Mouse (Mus musculus) midbrain, embryonic 15.5 days (tissue): ENCODE results near the gene Glo1. TPM values are rescaled to one million over a fixed set of nuclear protein-coding genes. Genes with fewer than 3 reads are reported as not detected.
A peak's percentile ranks its signal among the peaks of the same experiment; 100 is the strongest.

Experiments
- ATAC-seq: fragments of 200-750 bp; cut with Nextera tagmentation; replicated peaks from 2 replicates; pipeline ENCODE4 v1.8.0; 2017; ENCODE audit warnings: moderate TSS enrichment
- H3K27ac ChIP-seq: fragments of 300-500 bp; sonication (generic); 2 replicates; pipeline ENCODE4 v1.5.1; 2015; ENCODE audit warnings: mild to moderate bottlenecking, inconsistent platforms
- H3K27me3 ChIP-seq: fragments of 300-500 bp; sonication (generic); replicated peaks from 2 replicates; pipeline ENCODE4 v1.6.1; 2015; ENCODE audit warnings: inconsistent platforms
- H3K36me3 ChIP-seq: fragments of 300-500 bp; sonication (generic); replicated peaks from 2 replicates; pipeline ENCODE4 v1.6.1; 2015; ENCODE audit warnings: inconsistent platforms
- H3K4me1 ChIP-seq: fragments of 300-500 bp; sonication (generic); 2 replicates; pipeline ENCODE4 v1.6.1; 2015; ENCODE audit warnings: inconsistent platforms
- H3K4me2 ChIP-seq: fragments of 300-500 bp; sonication (generic); 2 replicates; pipeline ENCODE4 v1.6.1; 2015; ENCODE audit warnings: inconsistent platforms, mild to moderate bottlenecking, moderate library complexity
- H3K4me3 ChIP-seq: fragments of 300-500 bp; sonication (generic); 2 replicates; pipeline ENCODE4 v1.5.1; 2015; ENCODE audit warnings: mild to moderate bottlenecking, inconsistent platforms
- H3K9ac ChIP-seq: fragments of 300-500 bp; sonication (generic); 2 replicates; pipeline ENCODE4 v1.6.1; 2015; ENCODE audit warnings: mild to moderate bottlenecking, inconsistent platforms
- H3K9me3 ChIP-seq: fragments of 300-500 bp; sonication (generic); 2 replicates; pipeline ENCODE4 v1.6.1; 2016; ENCODE audit warnings: inconsistent platforms
- WGBS: fragments of 180-500 bp; shearing (Covaris S2); methylation state at CpG from one replicate; pipeline ENCODE4 v1.1.7; 2015; ENCODE audit warnings: mixed read lengths; 5-methylcytosine and 5-hydroxymethylcytosine counted together
- polyA plus RNA-seq: library from polyadenylated mRNA; unstranded; fragments of >200 nt; fragmentation: Nextera tagmentation; extraction: Ambion mirVana; gene quantifications from 2 replicates; pipeline ENCODE4 v1.2.1, GENCODE M21; 2015

Gene Glo1
- polyA plus RNA-seq, 1 experiment from 2014 or later: 128 TPM

- H3K27me3 ChIP-seq: no peaks in the 10 kb centered on the region
- ATAC-seq: no peak
- no peaks in the 10 kb centered on the region for H3K9me3 ChIP-seq
- H3K27ac ChIP-seq: no peak overlapping the region
- H3K36me3 ChIP-seq: peaks cover 12% of the 10 kb centered on the region; the same call in 1 of the 2 replicates
- no peak overlapping the region for H3K4me3 ChIP-seq
- H3K4me2 ChIP-seq: no peak overlapping the region
- H3K4me1 ChIP-seq: peaks cover 15% of the 10 kb centered on the region
- 36% methylated on average over 5 of the region's 5 CpGs for WGBS
- no peak overlapping the region for H3K9ac ChIP-seq
Observed at GRCm38 (mm10) chr17:30594407-30594806, 32.3 kb downstream of the Glo1 start.

DNA sequence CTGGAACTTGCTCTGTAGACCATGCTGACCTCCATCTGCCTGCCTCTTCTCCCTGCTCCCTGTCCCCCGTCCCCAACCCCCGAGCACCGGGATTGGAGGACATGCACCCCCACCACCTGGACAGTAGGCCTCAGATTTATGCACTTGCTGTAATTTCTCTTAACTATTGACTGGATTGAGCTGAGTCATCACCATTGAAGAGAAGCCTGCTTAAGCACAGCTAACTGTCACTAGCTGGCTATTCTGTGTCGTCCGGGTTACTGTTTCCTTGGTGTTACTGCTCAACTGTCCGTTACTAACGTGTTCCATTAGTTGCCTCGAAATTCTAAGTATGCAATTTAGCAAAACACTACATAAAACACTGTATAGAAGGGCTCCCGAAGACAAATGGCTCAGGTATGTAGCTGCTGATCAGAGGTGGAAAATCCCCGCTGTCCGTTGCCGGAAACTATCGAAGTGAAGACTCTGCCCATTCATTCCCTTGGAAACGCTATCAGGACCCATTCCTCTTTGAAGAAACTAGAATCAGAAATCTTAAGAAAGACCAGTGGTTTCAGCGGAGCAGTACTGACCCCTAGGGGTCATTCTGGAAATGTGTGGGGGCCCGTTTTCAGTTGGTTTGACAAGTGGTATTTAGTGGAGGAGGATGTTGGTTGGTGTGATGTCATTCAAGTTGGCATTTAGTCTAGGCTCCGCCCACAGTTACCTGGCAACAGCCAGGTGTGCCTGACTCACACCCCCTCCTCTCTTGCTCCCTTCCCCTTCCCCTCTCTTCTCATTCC lies 36.1 kb downstream of the Glo1 start:
- Histone ChIP-seq H3K4me3 (0 out of 2 replicates have a peak overlapping the region, but pooled peaks have one; percentile 6), H3K36me3 (0 out of 2 replicates have a peak, but pooled peaks cover 6% of the 10 kb centered on the region), H3K4me1 (peaks cover 15% of the 10 kb centered on the region), H3K27me3 (no peaks in the 10 kb centered on the region), H3K9ac (no peak overlapping the region), H3K4me2 (no peak overlapping the region), H3K9me3 (no peaks in the 10 kb centered on the region), H3K27ac (0 out of 2 replicates have a peak overlapping the region, but pooled peaks have one; percentile 45)
- ATAC-seq: peak; percentile 52
- WGBS: 36% methylated on average over 17 of the region's 17 CpGs

GRCm38 (mm10) chr17:30583258-30584001 lies 43.2 kb downstream of the Glo1 start:
- no peaks in the 10 kb centered on the region for H3K9me3 ChIP-seq
- no peak overlapping the region for H3K9ac ChIP-seq
- ATAC-seq: no peak
- WGBS: 85% methylated on average over 2 of the region's 2 CpGs
- H3K27ac ChIP-seq: no peak overlapping the region
- H3K4me3 ChIP-seq: no peak overlapping the region
- H3K36me3 ChIP-seq: no peaks in the 10 kb centered on the region
- H3K4me2 ChIP-seq: no peak overlapping the region
- H3K27me3 ChIP-seq: no peaks in the 10 kb centered on the region
- no peaks in the 10 kb centered on the region for H3K4me1 ChIP-seq

DNA sequence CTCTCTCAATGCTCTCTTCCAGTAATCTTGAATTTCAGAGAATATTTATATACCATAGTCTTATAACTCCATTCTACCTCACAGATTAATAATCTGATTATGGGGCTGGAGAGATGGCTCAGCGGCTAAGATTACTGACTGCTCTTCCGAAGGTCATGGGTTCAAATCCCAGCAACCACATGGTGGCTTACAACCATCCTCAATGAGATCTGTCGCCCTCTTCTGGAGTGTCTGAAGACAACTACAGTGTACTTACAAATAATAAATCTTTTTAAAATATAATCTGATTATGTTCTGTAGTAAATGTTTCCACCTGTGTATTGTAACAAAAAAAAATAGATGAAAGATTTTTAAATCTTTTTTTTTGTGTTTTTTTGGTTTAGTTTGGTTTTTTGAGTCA lies 44.4 kb downstream of the Glo1 start:
- WGBS: 84% methylated on average over 3 of the region's 3 CpGs
- Histone ChIP-seq H3K9ac (no peak overlapping the region), H3K9me3 (no peaks in the 10 kb centered on the region), H3K4me2 (no peak overlapping the region), H3K27me3 (no peaks in the 10 kb centered on the region), H3K4me1 (peaks cover 5% of the 10 kb centered on the region; the same call in 1 of the 2 replicates), H3K27ac (no peak overlapping the region), H3K4me3 (no peak overlapping the region), H3K36me3 (no peaks in the 10 kb centered on the region)
- no peak for ATAC-seq

DNA sequence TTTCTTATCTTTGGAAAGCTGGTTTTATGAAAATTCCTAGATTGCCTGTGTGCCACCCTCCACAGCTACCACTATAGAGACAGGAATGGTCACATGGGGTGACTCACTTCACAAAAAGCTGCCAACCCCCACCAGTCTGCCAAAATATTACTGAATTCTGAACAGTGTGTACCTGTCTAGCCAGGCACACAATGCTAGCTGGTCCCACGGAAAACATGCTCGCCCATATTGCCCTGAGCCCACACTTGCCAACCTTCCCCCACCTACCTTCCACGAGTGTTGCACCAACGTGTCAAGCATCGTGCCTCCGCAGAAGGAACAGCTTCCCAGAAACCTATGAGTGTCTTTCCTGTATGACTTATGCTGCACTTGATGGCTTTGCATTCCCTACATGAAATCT lies 45.5 kb downstream of the Glo1 start:
- Histone ChIP-seq H3K9ac (no peak overlapping the region), H3K27ac (no peak overlapping the region), H3K4me1 (peaks cover 10% of the 10 kb centered on the region), H3K27me3 (no peaks in the 10 kb centered on the region), H3K9me3 (no peaks in the 10 kb centered on the region), H3K4me2 (no peak overlapping the region), H3K36me3 (no peaks in the 10 kb centered on the region), H3K4me3 (no peak overlapping the region)
- 89% methylated on average over 6 of the region's 6 CpGs for WGBS
- no peak for ATAC-seq

DNA sequence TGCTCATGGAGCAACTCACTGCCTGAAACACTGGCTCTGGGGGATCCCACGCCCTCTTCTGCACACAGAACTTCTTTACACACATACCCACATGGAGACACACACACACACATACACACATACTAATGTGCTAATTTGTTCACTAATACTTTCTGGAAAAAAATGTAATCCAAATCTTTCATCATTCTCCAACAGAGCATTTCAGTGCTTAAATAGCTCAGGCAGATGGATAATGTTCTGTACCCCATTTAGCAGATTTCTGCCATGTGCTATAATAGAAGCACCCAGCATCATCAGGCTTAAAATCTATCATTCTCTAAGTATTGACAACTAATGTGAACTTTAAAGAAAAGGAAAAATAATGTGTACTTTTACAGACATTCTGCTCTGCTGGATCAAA lies 45.9 kb downstream of the Glo1 start:
- no peak overlapping the region for H3K4me3 ChIP-seq
- ATAC-seq: no peak
- H3K9ac ChIP-seq: no peak overlapping the region
- H3K27me3 ChIP-seq: no peaks in the 10 kb centered on the region
- H3K4me1 ChIP-seq: peaks cover 10% of the 10 kb centered on the region
- H3K9me3 ChIP-seq: no peaks in the 10 kb centered on the region
- 68% methylated on average over 1 of the region's 1 CpGs for WGBS
- no peaks in the 10 kb centered on the region for H3K36me3 ChIP-seq
- no peak overlapping the region for H3K4me2 ChIP-seq
- no peak overlapping the region for H3K27ac ChIP-seq

GRCm38 (mm10) chr17:30576946-30577345 lies 49.7 kb downstream of the Glo1 start:
- Histone ChIP-seq H3K4me2 (peak overlapping the region; percentile 53), H3K27me3 (no peaks in the 10 kb centered on the region), H3K27ac (peak overlapping the region; percentile 94), H3K9ac (peak overlapping the region; percentile 59), H3K4me3 (peak overlapping the region; percentile 73), H3K9me3 (no peaks in the 10 kb centered on the region), H3K36me3 (no peaks in the 10 kb centered on the region), H3K4me1 (peaks cover 25% of the 10 kb centered on the region)
- ATAC-seq: no peak
- WGBS: 72% methylated on average over 12 of the region's 12 CpGs

GRCm38 (mm10) chr17:30575941-30576773 lies 50.5 kb downstream of the Glo1 start, which contains the start of gene Btbd9:
Gene Btbd9 (minus strand): TSS chr17:30576488.
- Histone ChIP-seq H3K27ac (peak within 1 kb of the TSS; percentile 94), H3K27me3 (no peaks in the 10 kb centered on the region), H3K4me3 (peak within 1 kb of the TSS; percentile 73), H3K36me3 (no peaks in the 10 kb centered on the region), H3K4me1 (peaks cover 25% of the 10 kb centered on the region), H3K9me3 (no peaks in the 10 kb centered on the region), H3K4me2 (peak within 1 kb of the TSS; percentile 53), H3K9ac (peak within 1 kb of the TSS; percentile 59)
- ATAC-seq: peak; percentile 96
- WGBS: under 1% methylated on average over 80 of the region's 94 CpGs

DNA sequence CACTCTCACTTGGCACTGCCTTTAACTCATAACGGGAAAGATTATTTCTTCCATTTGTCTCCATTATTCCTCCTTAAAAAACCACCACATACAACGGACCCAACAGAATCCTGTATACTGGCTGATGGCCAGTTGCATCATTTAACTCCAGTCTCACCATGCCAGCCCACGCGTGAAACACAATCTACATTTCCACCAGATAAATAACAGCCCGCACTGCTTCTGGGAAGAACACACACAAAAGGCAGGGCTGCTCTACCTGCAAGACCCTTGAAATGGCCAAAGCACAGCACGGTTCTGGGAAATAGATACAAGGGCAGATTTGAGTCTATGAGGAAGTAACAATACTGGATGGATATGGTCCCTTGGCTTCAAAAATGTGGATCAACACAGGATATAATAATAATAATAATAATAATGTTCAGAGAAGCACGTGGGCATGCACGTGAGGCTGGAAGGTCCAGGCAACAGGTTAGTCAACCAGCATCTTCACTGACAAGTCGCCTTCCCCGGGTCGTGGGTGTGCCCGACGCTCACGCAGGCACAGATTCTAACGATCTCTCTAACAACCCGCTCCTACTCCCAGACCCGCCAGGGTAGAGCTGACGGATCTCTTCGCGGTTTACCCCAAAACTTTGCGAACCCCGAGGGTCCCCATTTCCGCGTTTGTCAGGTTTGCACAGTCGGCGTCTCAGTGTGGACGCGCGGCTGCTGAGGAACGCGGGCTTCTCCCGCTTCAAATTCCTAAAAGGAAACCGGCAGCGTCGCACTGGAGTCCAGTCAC lies 51.4 kb downstream of the Glo1 start:
- Histone ChIP-seq H3K27me3 (no peaks in the 10 kb centered on the region), H3K9ac (peak overlapping the region; percentile 59), H3K4me1 (peaks cover 25% of the 10 kb centered on the region), H3K27ac (peak overlapping the region; percentile 94), H3K4me2 (peak overlapping the region; percentile 53), H3K4me3 (peak overlapping the region; percentile 73), H3K36me3 (no peaks in the 10 kb centered on the region), H3K9me3 (no peaks in the 10 kb centered on the region)
- ATAC-seq: peak; percentile 56
- 6% methylated on average over 35 of the region's 35 CpGs for WGBS

- no peak overlapping the region for H3K9ac ChIP-seq
- H3K4me3 ChIP-seq: peak overlapping the region; percentile 73; the same call in 1 of the 2 replicates
- no peaks in the 10 kb centered on the region for H3K27me3 ChIP-seq
- peak overlapping the region; percentile 53 for H3K4me2 ChIP-seq
- no peak overlapping the region for H3K27ac ChIP-seq
- H3K9me3 ChIP-seq: no peaks in the 10 kb centered on the region
- no peak for ATAC-seq
- 82% methylated on average over 8 of the region's 8 CpGs for WGBS
- no peaks in the 10 kb centered on the region for H3K36me3 ChIP-seq
- H3K4me1 ChIP-seq: peaks cover 25% of the 10 kb centered on the region
Observed at GRCm38 (mm10) chr17:30574783-30575075, 51.9 kb downstream of the Glo1 start.

GRCm38 (mm10) chr17:30573990-30574782 lies 52.5 kb downstream of the Glo1 start:
- Histone ChIP-seq H3K9me3 (no peaks in the 10 kb centered on the region), H3K4me2 (peak overlapping the region; percentile 53), H3K27me3 (no peaks in the 10 kb centered on the region), H3K27ac (no peak overlapping the region), H3K36me3 (no peaks in the 10 kb centered on the region), H3K4me3 (0 out of 2 replicates have a peak overlapping the region, but pooled peaks have one; percentile 73), H3K4me1 (peaks cover 25% of the 10 kb centered on the region), H3K9ac (no peak overlapping the region)
- 83% methylated on average over 8 of the region's 8 CpGs for WGBS
- ATAC-seq: no peak
